Mouse (Mus musculus) T-helper 2 cell (primary cell): ENCODE measurements around the gene Ttc24.

Experiments used
- in situ Hi-C: fragments of 300-600 bp; cut with MboI, MseI; formaldehyde crosslinking; loops from one replicate; pipeline ENCODE4 v1.15.1; 2025; ENCODE audit warnings: high pct_unique_total_duplicates

Gene Ttc24

GRCm38 (mm10) chr3:88022322-88023191, 55.5 kb downstream of the Ttc24 start:
- in situ Hi-C loops: no loop called here
